Mouse (Mus musculus) liver, embryonic 14.5 days (tissue): Measurements from ENCODE around the gene Pfas.

Experiments
- CTCF ChIP-seq: IDR thresholded peaks from 2 replicates; pipeline ENCODE4 v1.5.1; 2016; ENCODE audit warnings: antibody characterized with exemption, low read depth, control low read depth
- EP300 ChIP-seq: IDR thresholded peaks from 2 replicates; pipeline ENCODE4 v1.6.1; 2016; ENCODE audit warnings: antibody characterized with exemption, low read depth

- TF ChIP-seq CTCF = peak; percentile 88
- TF ChIP-seq EP300 = no peak
Measured at GRCm38 (mm10) chr11:68982639-68983369, 25.5 kb downstream of the Pfas start.
